ENCODE assay signal across 18 mouse cellular contexts in the genomic region with DNA sequence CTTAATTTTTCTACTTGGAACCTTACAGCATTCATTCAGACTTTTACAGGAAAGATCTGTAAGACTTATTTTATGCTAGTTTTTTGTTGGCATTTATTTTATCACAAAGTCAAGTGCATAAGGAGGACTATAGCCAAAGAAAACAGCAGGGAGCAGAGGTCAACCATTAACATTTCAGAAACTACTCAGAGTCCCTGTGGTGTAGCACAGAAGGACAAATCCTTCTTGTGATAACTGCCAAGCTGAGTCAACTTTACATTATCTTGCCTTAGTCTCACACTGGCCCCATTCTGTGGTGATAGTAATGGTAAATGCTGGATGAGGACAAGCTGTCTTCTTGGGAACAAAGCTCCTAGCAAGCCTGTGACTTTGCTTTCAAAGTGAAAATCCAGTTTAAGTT.
A peak's percentile ranks its signal among the peaks of the same experiment; 100 is the strongest.
DNase-seq lines count a peak whose midpoint lies in the region; ATAC-seq and TF ChIP-seq lines count a peak whose summit lies in the region.
"Had no signal": no experiment of that assay in that cellular context is flagged by ENCODE, and none has a peak within 500 bp of the region (broad histone marks: within the 10 kb centered on the region; RNA-seq: fewer than 3 reads in every experiment).

No protein-coding gene starts in this region.

- H3K36me3 ChIP-seq in kidney, postnatal 0 days (ENCODE audit: insufficient read depth, low read length) = no peaks in the 10 kb centered on the region
- H3K36me3 ChIP-seq: hindbrain, embryonic 13.5 days; liver, embryonic 13.5 days; midbrain, embryonic 12.5 days had no signal

- intact Hi-C loops in heart, postnatal 10 days (cut with DNase I) = no loop called here
- intact Hi-C loops in heart, postnatal 25 days (cut with DNase I) = no loop called here

- H3K4me2 ChIP-seq in kidney, postnatal 0 days (ENCODE audit: low read length) = no peak overlapping the region
- H3K4me2 ChIP-seq: hindbrain, embryonic 13.5 days; liver, embryonic 13.5 days; midbrain, embryonic 12.5 days had no signal

- no peak overlapping the region for H3K27ac ChIP-seq in kidney, postnatal 0 days
- H3K27ac ChIP-seq: gastrocnemius, adult 2 months; hindbrain, embryonic 13.5 days; liver, embryonic 13.5 days; midbrain, embryonic 12.5 days had no signal

- H3K27me3 ChIP-seq in kidney, postnatal 0 days (ENCODE audit: insufficient read depth, low read length) = no peaks in the 10 kb centered on the region
- H3K27me3 ChIP-seq: hindbrain, embryonic 13.5 days; liver, embryonic 13.5 days; midbrain, embryonic 12.5 days had no signal

- TF ChIP-seq CTCF in kidney, postnatal 0 days (IDR thresholded peaks at IDR 0.05; ENCODE audit: low read depth) = no peak

- no peak overlapping the region for H3K4me3 ChIP-seq in kidney, postnatal 0 days (replicated peaks; ENCODE audit: low read depth, low read length)
- H3K4me3 ChIP-seq: gastrocnemius, adult 2 months; hindbrain, embryonic 13.5 days; liver, embryonic 13.5 days; midbrain, embryonic 12.5 days; myocyte had no signal

- ATAC-seq in kidney, postnatal 0 days (replicated peaks; ENCODE audit: low FRiP score, low read depth) = no peak
- ATAC-seq in monocyte, adult 5-6 weeks (replicated peaks; ENCODE audit: insufficient number of reproducible peaks, low FRiP score, low TSS enrichment, poor library complexity, severe bottlenecking) = no peak
- ATAC-seq: forebrain, embryonic 16.5 days; lung, postnatal 0 days had no signal

- H3K4me1 ChIP-seq in kidney, postnatal 0 days (replicated peaks; ENCODE audit: insufficient read depth, low read length) = no peaks in the 10 kb centered on the region
- H3K4me1 ChIP-seq: hindbrain, embryonic 13.5 days; liver, embryonic 13.5 days; midbrain, embryonic 12.5 days had no signal

- H3K9ac ChIP-seq in kidney, postnatal 0 days (ENCODE audit: low read depth, low read length) = no peak overlapping the region
- H3K9ac ChIP-seq: hindbrain, embryonic 13.5 days; liver, embryonic 13.5 days; midbrain, embryonic 12.5 days had no signal

- peak; percentile 11 to 20 for DNase-seq in heart, postnatal 10 days
- no peak for DNase-seq in heart, postnatal 25 days (ENCODE audit: low spot score)
- DNase-seq in ES-CJ7 (ENCODE audit: low read depth, low spot score) (peak; percentile 74), R1 (ENCODE audit: low read depth, low spot score) (peak; percentile 83)
- peak; percentile 72 for DNase-seq in kidney, postnatal 0 days (ENCODE audit: low spot score)
- DNase-seq in layer of hippocampus, adult 11-12 months (ENCODE audit: low spot score) = no peak
- DNase-seq in thymus, postnatal 10 days (ENCODE audit: low spot score in 2 of 2) = no peak
- DNase-seq: gastrocnemius, adult 2 months; layer of hippocampus, postnatal 36 days; left cerebral cortex, postnatal 4 days; liver, embryonic 13.5 days; spleen, adult 18-20 months had no signal

- H3K9me3 ChIP-seq in kidney, postnatal 0 days (replicated peaks; ENCODE audit: low read length) = no peaks in the 10 kb centered on the region
- H3K9me3 ChIP-seq: hindbrain, embryonic 13.5 days; liver, embryonic 13.5 days; midbrain, embryonic 12.5 days had no signal

Comparison
In these comparisons a context has a peak if more than half of its experiments do, and no peak if none do; other contexts are left out.
1. DNase-seq: peak in heart, postnatal 10 days (2 of 2), ES-CJ7 (single experiment), R1 (single experiment) and kidney, postnatal 0 days (single experiment); none in heart, postnatal 25 days (single experiment), layer of hippocampus, adult 11-12 months (single experiment) and thymus, postnatal 10 days (0 of 2).